Mouse (Mus musculus) cerebellum, adult (tissue): ENCODE data around the gene Ttc7b.

Experiments used
- ATAC-seq: cut with Nextera tagmentation; 2 replicates; pipeline ENCODE4 v1.9.2; 2017; ENCODE audit warnings: mild to moderate bottlenecking, moderate library complexity, mixed read lengths; ENCODE audit not compliant: insufficient number of reproducible peaks, low FRiP score, low TSS enrichment

Ttc7b gene

DNA sequence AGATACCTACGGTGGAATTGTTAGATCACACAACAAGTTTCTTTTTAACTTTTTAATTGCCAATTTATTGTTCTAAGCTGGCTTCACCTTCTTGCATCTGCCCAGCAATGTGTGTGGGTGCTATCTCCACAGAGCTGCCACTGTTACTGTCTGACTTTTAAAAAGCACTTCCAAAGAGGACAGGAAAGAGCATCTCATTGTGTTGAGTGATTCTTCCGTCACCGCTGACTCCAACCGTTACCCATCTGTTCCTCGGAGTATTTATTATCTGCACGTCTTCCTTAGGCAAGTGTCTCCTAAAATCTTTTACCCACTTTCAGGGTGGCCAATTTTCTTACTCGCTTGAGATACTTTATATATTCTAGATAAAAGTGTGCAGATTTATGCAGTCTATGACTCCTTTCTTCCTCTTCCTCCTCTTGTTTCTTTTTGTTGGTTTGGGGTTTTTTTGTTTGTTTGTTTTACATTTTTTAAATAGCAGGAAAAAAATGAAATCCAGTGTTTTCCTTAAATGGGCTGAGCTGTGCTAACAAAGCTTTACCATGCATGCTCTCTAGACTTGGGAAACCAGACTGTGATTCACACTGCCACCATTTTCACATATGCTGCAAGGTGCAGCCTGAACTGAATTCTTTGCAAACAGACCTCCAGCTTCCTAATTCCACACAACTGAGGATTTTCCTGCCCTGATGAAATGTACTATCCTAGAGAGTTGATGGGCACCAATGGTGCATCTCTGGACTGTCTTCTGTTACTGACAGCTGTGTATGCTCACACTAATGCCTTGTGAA is 50.9 kb downstream of the Ttc7b start:
- no peak for ATAC-seq

- ATAC-seq = no peak
These were observed 55.4 kb downstream of the Ttc7b start for GRCm38 (mm10) chr12:100465101-100465715.

- no peak for ATAC-seq
These were observed 62.9 kb downstream of the Ttc7b start for GRCm38 (mm10) chr12:100457701-100458100.

DNA sequence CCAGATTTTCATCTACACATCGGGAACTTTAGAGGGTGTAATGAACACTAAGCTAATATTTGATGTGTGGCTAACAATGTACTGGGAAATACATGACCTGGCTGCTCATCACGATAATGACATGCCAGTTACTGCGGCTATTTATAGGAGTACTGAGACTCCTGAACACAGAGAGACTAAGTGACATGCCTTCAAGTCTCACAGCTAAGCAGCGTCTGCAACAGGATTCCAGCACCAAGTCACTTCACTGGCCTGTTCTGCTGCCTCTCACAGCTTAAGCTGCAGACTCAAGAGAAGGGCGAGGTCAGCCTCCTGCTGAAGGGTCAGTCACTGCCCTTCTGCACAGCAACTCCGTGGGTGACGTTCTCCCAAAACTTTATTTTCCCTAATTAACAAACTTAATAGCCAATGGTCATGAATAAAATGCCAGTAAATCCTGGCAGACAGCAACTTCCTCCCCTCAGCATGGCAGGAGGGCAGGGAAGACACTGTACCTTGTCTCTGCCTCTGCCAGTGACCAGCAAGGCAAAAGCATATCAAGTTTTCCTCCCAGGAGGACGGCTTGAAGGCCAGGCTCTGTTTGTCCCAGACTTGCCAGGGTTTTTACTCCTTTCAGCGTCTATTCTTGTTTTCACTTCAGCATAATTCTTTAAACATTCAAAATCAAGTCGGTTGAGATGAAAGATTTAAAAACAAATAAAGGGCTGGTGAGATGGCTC is 64.2 kb downstream of the Ttc7b start:
- no peak for ATAC-seq

- ATAC-seq = peak; percentile 84
These were observed 65.2 kb downstream of the Ttc7b start for GRCm38 (mm10) chr12:100455453-100455852.

GRCm38 (mm10) chr12:100447701-100448277 is 72.8 kb downstream of the Ttc7b start:
- ATAC-seq = peak; percentile 39; the same call in 1 of the 2 replicates

GRCm38 (mm10) chr12:100447161-100447560 is 73.5 kb downstream of the Ttc7b start:
- peak; percentile 69; the same call in 1 of the 2 replicates for ATAC-seq

DNA sequence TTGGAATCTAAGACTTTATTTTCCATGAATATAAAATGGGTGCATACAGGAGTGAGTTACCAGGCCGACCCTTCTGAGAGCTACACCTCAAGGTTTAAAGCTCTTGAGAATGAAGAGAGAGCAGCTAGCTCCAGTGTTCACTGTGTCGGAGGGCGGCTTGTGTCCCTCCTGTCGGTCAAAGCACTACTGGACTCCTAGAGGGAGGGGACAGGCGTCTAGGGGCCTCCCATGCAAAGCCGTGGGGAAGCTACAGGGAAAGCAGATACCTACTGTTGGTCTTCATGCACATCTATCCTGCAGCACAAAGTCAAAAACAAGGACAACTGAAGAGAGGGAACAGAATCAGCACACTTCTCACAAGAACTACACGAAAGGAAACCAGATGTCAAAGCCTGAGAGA is 74.9 kb downstream of the Ttc7b start:
- no peak for ATAC-seq

- no peak for ATAC-seq
These were observed 75.4 kb downstream of the Ttc7b start for GRCm38 (mm10) chr12:100445271-100445670.

DNA sequence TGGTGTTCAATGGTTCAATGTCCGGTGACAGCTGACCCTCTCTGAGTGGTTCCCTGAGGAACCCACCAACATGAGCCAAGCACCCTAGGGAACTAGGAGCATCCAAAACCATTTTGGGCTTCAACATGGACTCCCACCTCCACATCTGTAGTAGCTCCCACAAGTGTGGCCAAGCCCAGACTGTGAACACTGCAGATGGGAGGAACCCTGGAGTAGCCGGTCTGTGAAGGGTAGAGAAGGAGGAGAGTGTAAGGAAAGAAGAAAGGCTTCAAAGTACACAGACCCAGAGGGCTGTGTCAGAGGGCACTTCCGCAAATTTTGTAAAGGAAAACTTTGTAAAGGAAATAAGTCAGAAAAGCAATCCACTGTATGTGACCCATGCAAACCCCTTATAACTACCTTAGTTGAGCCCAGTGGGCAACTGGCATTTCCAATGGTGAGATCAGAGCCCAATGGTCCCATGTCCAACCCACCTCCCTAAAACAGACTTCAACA is 75.9 kb downstream of the Ttc7b start:
- no peak for ATAC-seq

DNA sequence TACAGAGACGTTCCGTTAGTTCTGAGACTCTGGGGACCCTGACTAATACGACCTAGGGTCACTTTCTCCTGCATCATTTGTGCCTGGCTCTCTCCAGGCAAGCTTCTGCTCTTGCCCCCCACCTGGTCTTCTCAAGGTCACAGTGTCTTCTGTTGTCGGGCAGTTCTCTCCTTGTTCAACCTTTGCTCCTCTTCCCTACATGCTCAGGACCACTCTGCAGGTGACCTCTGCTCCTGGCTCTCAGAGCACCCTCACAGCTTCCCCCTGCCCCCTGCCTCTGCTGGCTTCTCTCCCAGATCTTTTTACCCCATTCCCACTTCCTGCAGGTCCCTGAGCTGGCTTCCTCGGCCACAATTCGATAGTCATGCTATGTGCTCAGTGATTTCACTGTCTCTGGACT is 77.2 kb downstream of the Ttc7b start:
- no peak for ATAC-seq

DNA sequence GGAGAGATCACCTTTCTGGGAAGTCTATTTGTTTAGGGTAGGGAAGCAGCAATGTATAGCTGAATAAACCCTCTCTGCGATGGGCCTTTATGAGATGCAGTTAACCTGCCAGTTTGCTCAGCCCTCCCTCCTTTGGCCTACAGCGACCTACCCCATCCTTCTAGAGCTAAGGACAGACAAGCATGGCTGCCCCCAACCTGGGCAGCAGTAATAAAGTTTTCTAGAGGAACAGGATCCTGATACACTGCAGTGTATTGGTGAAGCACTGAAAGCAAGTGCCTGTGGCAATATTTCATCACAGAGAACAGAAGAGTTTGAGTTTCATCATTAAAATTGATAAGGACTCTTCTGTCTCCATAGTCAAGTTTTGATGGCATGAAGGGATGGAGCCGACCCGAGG is 79.0 kb downstream of the Ttc7b start:
- no peak for ATAC-seq

DNA sequence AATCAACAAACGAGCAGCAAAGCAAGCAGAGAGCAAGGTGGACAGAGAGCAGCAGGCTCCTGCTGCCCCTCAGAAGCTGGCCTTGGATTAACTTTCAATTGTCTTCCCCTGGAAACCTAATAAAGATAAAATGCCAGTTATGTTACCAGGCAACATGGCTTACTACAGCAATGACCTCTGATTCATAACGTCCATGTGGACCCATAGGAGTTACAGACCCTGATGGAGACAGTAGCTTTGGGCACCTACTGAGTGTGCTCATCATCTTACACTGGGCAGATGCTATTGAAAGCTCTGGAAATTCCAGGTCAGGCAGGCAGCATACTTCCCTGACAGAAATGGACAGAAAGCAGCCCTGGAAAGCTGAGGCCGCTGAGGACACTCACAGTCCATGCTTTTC is 80.7 kb downstream of the Ttc7b start:
- ATAC-seq = no peak

- no peak for ATAC-seq
These were observed 81.4 kb downstream of the Ttc7b start for GRCm38 (mm10) chr12:100439145-100439755.

GRCm38 (mm10) chr12:100438509-100438908 is 82.1 kb downstream of the Ttc7b start:
- ATAC-seq = no peak

DNA sequence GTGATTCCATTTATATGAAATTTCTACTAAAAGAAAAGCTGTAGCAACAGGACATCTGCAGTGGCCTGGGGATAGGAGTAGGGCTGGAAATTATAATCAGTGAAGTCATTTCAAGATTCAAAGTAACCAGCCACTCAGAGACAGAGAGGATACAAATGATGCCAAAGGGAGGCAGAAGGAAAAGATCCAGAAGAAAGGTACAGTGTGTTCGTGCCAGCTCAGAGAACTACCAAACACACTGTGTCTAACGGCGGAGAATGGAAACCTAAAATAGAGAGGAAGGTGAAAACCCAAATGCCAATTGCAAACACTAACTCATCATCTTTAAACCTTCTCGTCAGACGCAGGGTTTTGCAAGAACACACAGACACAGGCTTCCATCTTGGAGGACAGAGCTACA is 82.8 kb downstream of the Ttc7b start:
- no peak for ATAC-seq

- no peak for ATAC-seq
These were observed 84.9 kb downstream of the Ttc7b start for GRCm38 (mm10) chr12:100435763-100436162.

DNA sequence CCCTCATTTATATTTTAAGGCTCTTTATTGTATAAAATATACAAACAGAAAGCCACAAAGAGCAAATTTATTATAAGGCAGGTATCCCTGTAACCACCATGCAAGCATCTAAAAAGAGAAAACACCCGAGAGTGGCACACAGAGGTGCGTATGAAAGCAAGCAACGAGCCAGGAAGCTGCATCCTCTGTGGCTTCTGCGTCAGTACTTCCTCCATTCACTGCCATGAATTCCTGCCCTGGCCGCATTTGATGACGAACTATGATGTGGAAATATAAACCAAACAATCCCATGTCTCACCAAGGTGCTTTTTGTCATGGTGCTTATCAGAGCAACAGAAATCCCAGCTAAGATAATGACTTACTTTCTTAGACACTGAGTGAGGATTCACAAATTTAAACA is 88.8 kb downstream of the Ttc7b start:
- ATAC-seq = no peak

GRCm38 (mm10) chr12:100429414-100430114 is 91.1 kb downstream of the Ttc7b start:
- peak; percentile 15; the same call in 1 of the 2 replicates for ATAC-seq

DNA sequence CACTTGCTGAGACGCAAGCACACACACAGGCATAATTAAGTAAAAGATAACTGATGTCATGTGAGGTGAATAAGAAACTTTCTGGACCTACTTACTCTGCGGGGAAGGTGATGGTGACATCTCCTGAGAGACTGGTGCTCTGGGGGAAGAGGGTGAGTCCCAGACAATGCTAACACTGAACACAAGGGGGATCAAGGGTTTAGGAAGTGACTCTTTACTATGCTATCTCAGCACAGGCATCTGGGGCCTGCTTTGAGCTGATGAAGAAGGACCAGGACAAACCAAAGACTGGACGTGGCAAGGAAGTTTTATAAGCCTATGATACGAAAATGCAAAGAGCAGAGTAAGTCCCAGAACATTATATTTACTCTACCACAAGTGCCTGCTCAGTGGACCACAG is 92.4 kb downstream of the Ttc7b start:
- ATAC-seq = no peak
